Comparison of ENCODE assay signal across 9 mouse cellular contexts in the genomic region with DNA sequence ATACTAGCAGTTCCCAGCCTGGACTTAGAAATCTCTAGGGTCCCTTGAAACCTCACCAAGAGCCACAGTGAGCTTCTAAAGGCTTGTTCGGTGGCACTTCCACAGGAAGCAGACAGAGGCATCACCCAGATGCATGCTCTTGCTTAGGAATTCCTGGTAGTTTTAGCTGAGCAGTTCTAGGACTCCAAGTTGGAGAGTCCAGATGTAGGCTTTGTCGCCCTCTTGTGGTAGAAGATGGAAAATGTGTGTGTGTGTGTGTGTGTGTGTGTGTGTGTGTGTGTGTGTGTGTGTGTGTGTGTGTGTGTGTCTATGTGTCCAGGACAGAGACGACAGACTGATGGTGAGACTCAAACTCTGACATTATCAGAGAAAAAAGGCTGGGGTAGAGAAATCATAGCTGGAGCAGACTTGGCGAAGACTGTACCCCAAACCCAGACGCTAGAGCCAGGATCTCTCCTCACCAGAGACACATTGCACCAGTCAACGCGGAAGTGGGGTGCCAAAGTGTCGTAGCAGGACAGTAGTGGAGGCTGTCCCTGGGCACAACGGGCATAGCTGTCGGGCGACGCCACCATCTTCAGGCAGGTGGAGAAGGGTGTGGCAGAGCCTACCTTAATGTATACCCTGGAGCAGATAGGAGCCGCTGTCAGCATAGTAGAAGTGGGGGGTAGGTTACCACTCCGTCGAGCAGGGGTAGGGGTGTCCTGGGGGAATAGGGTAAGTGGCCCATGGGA. TPM values are rescaled to one million over a fixed set of nuclear protein-coding genes. Genes with fewer than 3 reads are reported as not detected.
DNase-seq lines count a peak whose midpoint lies in the region; ATAC-seq and TF ChIP-seq lines count a peak whose summit lies in the region.
"Had no signal": no experiment of that assay in that cellular context is flagged by ENCODE, and none has a peak within 500 bp of the region (broad histone marks: within the 10 kb centered on the region; RNA-seq: fewer than 3 reads in every experiment).

No protein-coding gene starts in this region.

- no peaks in the 10 kb centered on the region for H3K27me3 ChIP-seq in hindbrain, embryonic 11.5 days (ENCODE audit: control insufficient read depth, insufficient read depth, low read length)
- peaks cover 21% of the 10 kb centered on the region for H3K27me3 ChIP-seq in midbrain, embryonic 12.5 days
- no peaks in the 10 kb centered on the region for H3K27me3 ChIP-seq in stomach, postnatal 0 days (ENCODE audit: control insufficient read depth, insufficient read depth, low read length)

- 0 out of 2 replicates have a peak, but pooled peaks have one; percentile 55 for ATAC-seq in erythroid progenitor cell, adult 5-6 weeks (replicated peaks; ENCODE audit: low FRiP score, poor library complexity, severe bottlenecking)
- ATAC-seq in hindbrain, embryonic 11.5 days (ENCODE audit: low FRiP score), result no peak
- ATAC-seq in midbrain, embryonic 12.5 days (ENCODE audit: low FRiP score, low read depth), result peak; percentile 44; the same call in 1 of the 2 replicates
- ATAC-seq in stomach, postnatal 0 days (ENCODE audit: low FRiP score, low TSS enrichment), result peak; percentile 56; the same call in 1 of the 2 replicates

- H3K36me3 ChIP-seq in hindbrain, embryonic 11.5 days (ENCODE audit: control insufficient read depth, insufficient read depth, low read length), result no peaks in the 10 kb centered on the region
- H3K36me3 ChIP-seq in midbrain, embryonic 12.5 days, result no peaks in the 10 kb centered on the region
- H3K36me3 ChIP-seq in stomach, postnatal 0 days (ENCODE audit: control insufficient read depth, insufficient read depth, low read length), result no peaks in the 10 kb centered on the region
- H3K36me3 ChIP-seq: embryonic facial prominence, embryonic 13.5 days had no signal

- H3K4me1 ChIP-seq in hindbrain, embryonic 11.5 days (replicated peaks; ENCODE audit: control insufficient read depth, insufficient read depth, low read length), result no peaks in the 10 kb centered on the region
- 0 out of 2 replicates have a peak, but pooled peaks cover 3% of the 10 kb centered on the region for H3K4me1 ChIP-seq in midbrain, embryonic 12.5 days
- H3K4me1 ChIP-seq in stomach, postnatal 0 days (replicated peaks; ENCODE audit: control insufficient read depth, insufficient read depth), result no peaks in the 10 kb centered on the region
- H3K4me1 ChIP-seq: embryonic facial prominence, embryonic 13.5 days had no signal

- H3K27ac ChIP-seq in hindbrain, embryonic 11.5 days (ENCODE audit: low read depth, low read length), result no peak overlapping the region
- H3K27ac ChIP-seq in midbrain, embryonic 12.5 days (replicated peaks), result no peak overlapping the region
- H3K27ac ChIP-seq in stomach, postnatal 0 days (replicated peaks), result no peak overlapping the region
- H3K27ac ChIP-seq: embryonic facial prominence, embryonic 13.5 days had no signal

- 60% methylated on average over 15 of the region's 15 CpGs for WGBS in hindbrain, embryonic 11.5 days
- WGBS in midbrain, embryonic 12.5 days, result 69% methylated on average over 15 of the region's 15 CpGs
- 51% methylated on average over 15 of the region's 15 CpGs for WGBS in stomach, postnatal 0 days

- H3K4me2 ChIP-seq in hindbrain, embryonic 11.5 days (replicated peaks; ENCODE audit: low read depth, low read length), result no peak overlapping the region
- H3K4me2 ChIP-seq in midbrain, embryonic 12.5 days (replicated peaks), result no peak overlapping the region
- H3K4me2 ChIP-seq in stomach, postnatal 0 days (replicated peaks; ENCODE audit: low read depth), result no peak overlapping the region
- H3K4me2 ChIP-seq: embryonic facial prominence, embryonic 13.5 days had no signal

- no peaks in the 10 kb centered on the region for H3K9me3 ChIP-seq in hindbrain, embryonic 11.5 days (ENCODE audit: control insufficient read depth, low read length)
- no peaks in the 10 kb centered on the region for H3K9me3 ChIP-seq in midbrain, embryonic 12.5 days
- no peaks in the 10 kb centered on the region for H3K9me3 ChIP-seq in stomach, postnatal 0 days (ENCODE audit: control insufficient read depth, low read length)
- H3K9me3 ChIP-seq: embryonic facial prominence, embryonic 13.5 days had no signal

- DNase-seq in ovary, postnatal 14 days (ENCODE audit: low spot score), result peak; percentile 85
- no peak for DNase-seq in ovary, postnatal 10 days (ENCODE audit: low spot score)
- peak; percentile 53 for DNase-seq in adrenal gland, postnatal 25 days
- peak; percentile 81 for DNase-seq in hindbrain, embryonic 11.5 days (ENCODE audit: low spot score)
- DNase-seq in layer of hippocampus, postnatal 36 days, result peak; percentile 50 to 67
- peak; percentile 68 for DNase-seq in stomach, postnatal 0 days (ENCODE audit: low spot score)

- peak; percentile 95 for TF ChIP-seq CTCF in stomach, postnatal 0 days (IDR thresholded peaks at IDR 0.05; ENCODE audit: low read depth)

- no peak overlapping the region for H3K4me3 ChIP-seq in hindbrain, embryonic 11.5 days (ENCODE audit: low read depth, low read length)
- H3K4me3 ChIP-seq in midbrain, embryonic 12.5 days, result no peak overlapping the region
- no peak overlapping the region for H3K4me3 ChIP-seq in stomach, postnatal 0 days (ENCODE audit: low read depth, low read length)
- H3K4me3 ChIP-seq: embryonic facial prominence, embryonic 13.5 days had no signal

- no peak overlapping the region for H3K9ac ChIP-seq in hindbrain, embryonic 11.5 days (ENCODE audit: low read depth, low read length)
- H3K9ac ChIP-seq in midbrain, embryonic 12.5 days (replicated peaks), result no peak overlapping the region
- H3K9ac ChIP-seq in stomach, postnatal 0 days (ENCODE audit: low read length), result no peak overlapping the region
- H3K9ac ChIP-seq: embryonic facial prominence, embryonic 13.5 days had no signal

- TF ChIP-seq EP300 in stomach, postnatal 0 days (optimal IDR thresholded peaks at IDR 0.05), result no peak

RNA-seq across cellular contexts. Expression of a gene that starts 3.0 kb away (rescaled TPM):
- total RNA-seq in adrenal gland, postnatal 25 days (2021), result not detected in 2 replicates
- total RNA-seq in erythroid progenitor cell, adult 5-6 weeks (2015; ENCODE audit: low replicate concordance), result not detected in 2 replicates
- not detected in 2 replicates for total RNA-seq in erythroid progenitor cell, adult 5-6 weeks (2017; ENCODE audit: low replicate concordance)
- polyA plus RNA-seq in hindbrain, embryonic 11.5 days (2014; fragmentation: Nextera tagmentation; extraction: Ambion mirVana), result not detected in 2 replicates
- not detected for total RNA-seq in layer of hippocampus, postnatal 36 days (2021)
- polyA plus RNA-seq in midbrain, embryonic 12.5 days (2016; fragmentation: Nextera tagmentation; extraction: Ambion mirVana), result not detected in 2 replicates
- not detected in 2 replicates for polyA plus RNA-seq in stomach, postnatal 0 days (2015; fragmentation: Nextera tagmentation; extraction: Ambion mirVana)
- polyA plus RNA-seq: embryonic facial prominence, embryonic 13.5 days had no signal

RNA-seq across cellular contexts. Expression of a gene that starts 5.8 kb away (rescaled TPM):
- not detected in 2 replicates for total RNA-seq in adrenal gland, postnatal 25 days (2021)
- not detected in 2 replicates for total RNA-seq in erythroid progenitor cell, adult 5-6 weeks (2015; ENCODE audit: low replicate concordance)
- not detected in 2 replicates for total RNA-seq in erythroid progenitor cell, adult 5-6 weeks (2017; ENCODE audit: low replicate concordance)
- 0.11 and 0.29 TPM in 2 replicates for polyA plus RNA-seq in hindbrain, embryonic 11.5 days (2014; fragmentation: Nextera tagmentation; extraction: Ambion mirVana)
- total RNA-seq in layer of hippocampus, postnatal 36 days (2021), result under 1 TPM in 1 of 2 experiments, not detected in 1; 0.48 TPM
- polyA plus RNA-seq in midbrain, embryonic 12.5 days (2016; fragmentation: Nextera tagmentation; extraction: Ambion mirVana), result not detected in 2 replicates
- 0.47 and 0.80 TPM in 2 replicates for polyA plus RNA-seq in stomach, postnatal 0 days (2015; fragmentation: Nextera tagmentation; extraction: Ambion mirVana)

RNA-seq across cellular contexts. Expression of a gene that starts 20.5 kb away (rescaled TPM):
- total RNA-seq in adrenal gland, postnatal 25 days (2021), result 125 and 146 TPM in 2 replicates
- total RNA-seq in erythroid progenitor cell, adult 5-6 weeks (2015; ENCODE audit: low replicate concordance), result 59.5 and 71.4 TPM in 2 replicates
- 98.2 and 125 TPM in 2 replicates for total RNA-seq in erythroid progenitor cell, adult 5-6 weeks (2017; ENCODE audit: low replicate concordance)
- 12.4 and 16.2 TPM in 2 replicates for polyA plus RNA-seq in hindbrain, embryonic 11.5 days (2014; fragmentation: Nextera tagmentation; extraction: Ambion mirVana)
- total RNA-seq in layer of hippocampus, postnatal 36 days (2021), result 100 to 1,000 TPM; 931 to 932 TPM
- polyA plus RNA-seq in midbrain, embryonic 12.5 days (2016; fragmentation: Nextera tagmentation; extraction: Ambion mirVana), result 15.7 and 17.7 TPM in 2 replicates
- polyA plus RNA-seq in stomach, postnatal 0 days (2015; fragmentation: Nextera tagmentation; extraction: Ambion mirVana), result 4.9 and 5.4 TPM in 2 replicates

RNA-seq across cellular contexts. Expression of a gene that starts 34.4 kb away (rescaled TPM):
- total RNA-seq in adrenal gland, postnatal 25 days (2021), result 74.0 and 116 TPM in 2 replicates
- total RNA-seq in erythroid progenitor cell, adult 5-6 weeks (2015; ENCODE audit: low replicate concordance), result 1.4 and 2.1 TPM in 2 replicates
- total RNA-seq in erythroid progenitor cell, adult 5-6 weeks (2017; ENCODE audit: low replicate concordance), result 0.90 and 1.9 TPM in 2 replicates
- polyA plus RNA-seq in hindbrain, embryonic 11.5 days (2014; fragmentation: Nextera tagmentation; extraction: Ambion mirVana), result 122 and 135 TPM in 2 replicates
- 10 to 100 TPM; 12.0 to 18.6 TPM for total RNA-seq in layer of hippocampus, postnatal 36 days (2021)
- 405 and 569 TPM in 2 replicates for polyA plus RNA-seq in midbrain, embryonic 12.5 days (2016; fragmentation: Nextera tagmentation; extraction: Ambion mirVana)
- polyA plus RNA-seq in stomach, postnatal 0 days (2015; fragmentation: Nextera tagmentation; extraction: Ambion mirVana), result 816 and 869 TPM in 2 replicates

RNA-seq across cellular contexts. Expression of a gene that starts 39.3 kb away (rescaled TPM):
- 3.0 and 4.4 TPM in 2 replicates for total RNA-seq in adrenal gland, postnatal 25 days (2021)
- 103 TPM in 2 replicates for total RNA-seq in erythroid progenitor cell, adult 5-6 weeks (2015; ENCODE audit: low replicate concordance)
- total RNA-seq in erythroid progenitor cell, adult 5-6 weeks (2017; ENCODE audit: low replicate concordance), result 98.7 and 99.2 TPM in 2 replicates
- polyA plus RNA-seq in hindbrain, embryonic 11.5 days (2014; fragmentation: Nextera tagmentation; extraction: Ambion mirVana), result 46.1 and 47.6 TPM in 2 replicates
- total RNA-seq in layer of hippocampus, postnatal 36 days (2021), result 10 to 100 TPM; 43.3 to 46.5 TPM
- 93.5 and 100 TPM in 2 replicates for polyA plus RNA-seq in midbrain, embryonic 12.5 days (2016; fragmentation: Nextera tagmentation; extraction: Ambion mirVana)
- 6.7 and 7.2 TPM in 2 replicates for polyA plus RNA-seq in stomach, postnatal 0 days (2015; fragmentation: Nextera tagmentation; extraction: Ambion mirVana)
